Mouse (Mus musculus): ENCODE measurements at regions not wholly inside any gene's neighbourhood (a gene's known extent, or its start where the extent isn't known, plus 50 kb on each side); places are given as distances from the start of the nearest gene placed in this dataset.

DNA sequence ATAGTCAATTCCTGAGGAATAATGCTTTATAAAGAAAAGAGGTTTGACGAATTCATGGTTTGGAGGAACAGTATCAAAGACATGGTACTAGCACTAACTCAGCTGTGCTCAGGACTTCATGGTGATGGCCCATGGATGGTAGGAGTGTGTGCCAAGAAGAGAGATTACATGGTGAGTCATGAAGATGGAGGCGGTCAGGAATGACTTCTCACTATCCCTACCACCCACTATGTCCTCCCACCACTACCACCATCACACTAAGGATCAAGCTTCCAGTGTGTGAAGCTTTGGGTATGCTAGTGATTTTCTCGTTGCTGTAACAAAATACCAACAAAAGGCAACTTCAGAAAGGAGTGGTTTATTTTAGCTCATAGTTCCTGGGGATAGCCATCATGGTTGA, 142.1 kb downstream of the Ddx1 start:
- TF ChIP-seq ZNF384 (IDR thresholded peaks at IDR 0.05; ENCODE audit: low read depth, low read length), result no peak
- TF ChIP-seq CTCF (IDR thresholded peaks at IDR 0.05 in 2 of 3, conservative IDR thresholded peaks at IDR 0.05 in 1 of 3; ENCODE audit: control insufficient read depth in 1 of 3, insufficient read depth in 1 of 3, low read depth in 2 of 3, low read length in 3 of 3, poor library complexity in 1 of 3, severe bottlenecking in 1 of 3), result no peak
- TF ChIP-seq JUND (IDR thresholded peaks at IDR 0.05; ENCODE audit: low read depth, low read length), result no peak
- no peak for TF ChIP-seq MAFK (IDR thresholded peaks at IDR 0.05; ENCODE audit: borderline replicate concordance, low read depth, low read length)
- TF ChIP-seq POLR2AphosphoS2 (IDR thresholded peaks at IDR 0.05; ENCODE audit: low read length), result no peak
- no peak for TF ChIP-seq POLR2A (IDR thresholded peaks at IDR 0.05; ENCODE audit: control insufficient read depth in 1 of 2, insufficient read depth in 1 of 2, low read depth in 1 of 2, low read length in 2 of 2, poor library complexity in 1 of 2)
- TF ChIP-seq GATA1 (IDR thresholded peaks at IDR 0.05; ENCODE audit: low read depth, low read length), result no peak

Data from MEL (cell line).